Mouse (Mus musculus) heart, postnatal 25 days (tissue): ENCODE measurements around the gene Cfh. TPM values are rescaled to one million over a fixed set of nuclear protein-coding genes. Genes with fewer than 3 reads are reported as not detected.
"Not testable (repeated sequence)": the region's sequence is repeated elsewhere in the genome, so short reads cannot be mapped to it uniquely, and the experiment has no call there.

Experiments used
- DNase-seq: peaks from one replicate; pipeline ENCODE4 v3.0.0; 2022; ENCODE audit warnings: low spot score
- intact Hi-C: fragments of 180-260 bp; cut with DNase I; formaldehyde crosslinking; loops from one replicate; pipeline ENCODE4 v1.15.1; 2025
- total RNA-seq, 2 experiments: library from RNA; stranded (reverse); gene quantifications; 2 replicates each; pipeline ENCODE4 v1.2.3; 2021

The Cfh gene
- total RNA-seq, result 10 to 100 TPM; 88.2 to 91.4 TPM

- intact Hi-C loops, DNase-seq: not testable (repeated sequence)
These were observed at the start of gene Cfh for GRCm38 (mm10) chr1:140183664-140184063. Gene Cfh, minus strand, starts transcription at chr1:140183764.

GRCm38 (mm10) chr1:140226673-140227072 lies 43.1 kb upstream of the Cfh start:
- intact Hi-C loops, result no loop called here
- no peak for DNase-seq

- intact Hi-C loops, result no loop called here
- DNase-seq, result no peak
These were observed 41.7 kb upstream of the Cfh start for GRCm38 (mm10) chr1:140225221-140225620.

GRCm38 (mm10) chr1:140205329-140205728 lies 21.8 kb upstream of the Cfh start:
- intact Hi-C loops, result no loop called here
- DNase-seq, result no peak

- intact Hi-C loops, DNase-seq: not testable (repeated sequence)
These were observed 4.9 kb upstream of the Cfh start for GRCm38 (mm10) chr1:140188500-140188899.

- intact Hi-C loops, result no loop called here
These were observed 356 bp downstream of the Cfh start for GRCm38 (mm10) chr1:140183208-140183607.

GRCm38 (mm10) chr1:140180125-140180524 lies 3.4 kb downstream of the Cfh start:
- intact Hi-C loops, result no loop called here
- no peak for DNase-seq

More at GRCm38 (mm10) chr1:140183208-140183607, 356 bp downstream of the Cfh start:
- peak; percentile 49 for DNase-seq

- intact Hi-C loops, result no loop called here
- DNase-seq, result no peak
These were observed 8.1 kb downstream of the Cfh start for GRCm38 (mm10) chr1:140175442-140175841.

GRCm38 (mm10) chr1:140171581-140172154 lies 11.9 kb downstream of the Cfh start:
- intact Hi-C loops, result loop anchor here (2.0 kb wide), 2 partner anchors 361 to 489 kb away; no protein-coding TSS in a partner anchor
- no peak for DNase-seq

- intact Hi-C loops, result no loop called here
- no peak for DNase-seq
These were observed 24.6 kb downstream of the Cfh start for GRCm38 (mm10) chr1:140158970-140159369.

- DNase-seq, result no peak
- intact Hi-C loops, result loop anchor here (10.0 kb wide), 1 partner anchor 195 kb away; no protein-coding TSS in a partner anchor
These were observed 114.1 kb downstream of the Cfh start for GRCm38 (mm10) chr1:140069471-140069870.

Other genes starting within 250 kb of the Cfh start
- gene Kcnt2, start 62.4 kb upstream of the Cfh start, total RNA-seq, result 1 to 10 TPM; 2.6 to 2.9 TPM